Mouse (Mus musculus): ENCODE data around the gene Syt8. TPM values are rescaled to one million over a fixed set of nuclear protein-coding genes. Genes with fewer than 3 reads are reported as not detected.
"Not testable (repeated sequence)": the region's sequence is repeated elsewhere in the genome, so short reads cannot be mapped to it uniquely, and the experiment has no call there.

The Syt8 gene
- polyA plus RNA-seq, 1 experiment from 2014 or later, result 0.32 TPM

DNA sequence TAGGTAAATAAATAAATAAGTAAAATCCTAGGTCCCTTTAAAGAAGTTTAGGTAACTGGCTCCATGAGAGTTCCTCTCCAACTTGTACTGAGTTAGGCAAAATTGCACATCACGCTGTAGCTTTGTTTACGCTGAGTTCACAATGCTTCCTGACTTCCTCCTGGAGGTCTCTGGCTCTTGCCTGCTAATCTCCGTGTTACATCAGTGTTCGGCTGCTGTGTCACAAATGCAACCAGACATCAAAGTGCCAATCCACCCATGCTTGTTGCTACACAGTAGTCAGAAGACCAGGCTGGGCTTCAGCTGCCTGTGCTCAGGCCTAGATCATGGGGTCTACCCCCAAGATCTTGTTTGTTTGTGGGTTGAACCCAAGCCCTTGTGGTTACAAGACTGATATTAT is 31.1 kb upstream of the Syt8 start:
- no peak overlapping the region for H3K4me2 ChIP-seq (ENCODE audit: low read depth, low read length)

GRCm38 (mm10) chr7:142405134-142405533 is 29.5 kb upstream of the Syt8 start:
- not testable (repeated sequence) for H3K4me2 ChIP-seq (ENCODE audit: low read depth, low read length); ATAC-seq (replicated peaks; ENCODE audit: extremely low read depth, insufficient read depth, low FRiP score); H3K4me3 ChIP-seq (ENCODE audit: low read length); H3K27ac ChIP-seq (ENCODE audit: low read length); H3K4me1 ChIP-seq (ENCODE audit: control insufficient read depth, insufficient read depth, low read length); H3K9me3 ChIP-seq (replicated peaks; ENCODE audit: control insufficient read depth, low read length); H3K36me3 ChIP-seq (ENCODE audit: control insufficient read depth, insufficient read depth); H3K27me3 ChIP-seq (ENCODE audit: control insufficient read depth, insufficient read depth, low read length); H3K9ac ChIP-seq (ENCODE audit: low read length)
- 90% methylated on average over 5 of the region's 5 CpGs for WGBS

More for the DNA sequence above, 31.1 kb upstream of the Syt8 start:
- Histone ChIP-seq H3K27me3 (ENCODE audit: control insufficient read depth, insufficient read depth, low read length) (no peaks in the 10 kb centered on the region), H3K9me3 (replicated peaks; ENCODE audit: control insufficient read depth, low read length) (no peaks in the 10 kb centered on the region), H3K4me1 (ENCODE audit: control insufficient read depth, insufficient read depth, low read length) (peaks cover 2% of the 10 kb centered on the region; the same call in 1 of the 2 replicates), H3K4me3 (ENCODE audit: low read length) (no peak overlapping the region), H3K27ac (ENCODE audit: low read length) (no peak overlapping the region), H3K9ac (ENCODE audit: low read length) (no peak overlapping the region), H3K36me3 (ENCODE audit: control insufficient read depth, insufficient read depth) (no peaks in the 10 kb centered on the region)
- ATAC-seq (replicated peaks; ENCODE audit: extremely low read depth, insufficient read depth, low FRiP score), result no peak
- 57% methylated on average over 4 of the region's 4 CpGs for WGBS

- ATAC-seq (replicated peaks; ENCODE audit: extremely low read depth, insufficient read depth, low FRiP score), result no peak
- H3K9ac ChIP-seq (ENCODE audit: low read length), result no peak overlapping the region
Measured at GRCm38 (mm10) chr7:142407935-142408334, 26.7 kb upstream of the Syt8 start.

GRCm38 (mm10) chr7:142408686-142409085 is 26.0 kb upstream of the Syt8 start:
- Histone ChIP-seq H3K27ac (ENCODE audit: low read length) (no peak overlapping the region), H3K9me3 (replicated peaks; ENCODE audit: control insufficient read depth, low read length) (peaks cover 3% of the 10 kb centered on the region; the same call in 1 of the 2 replicates), H3K36me3 (ENCODE audit: control insufficient read depth, insufficient read depth) (no peaks in the 10 kb centered on the region), H3K9ac (ENCODE audit: low read length) (no peak overlapping the region), H3K4me1 (ENCODE audit: control insufficient read depth, insufficient read depth, low read length) (no peaks in the 10 kb centered on the region), H3K4me3 (ENCODE audit: low read length) (no peak overlapping the region), H3K4me2 (ENCODE audit: low read depth, low read length) (no peak overlapping the region), H3K27me3 (ENCODE audit: control insufficient read depth, insufficient read depth, low read length) (no peaks in the 10 kb centered on the region)
- no peak for ATAC-seq (replicated peaks; ENCODE audit: extremely low read depth, insufficient read depth, low FRiP score)
- 87% methylated on average over 8 of the region's 8 CpGs for WGBS

More at GRCm38 (mm10) chr7:142407935-142408334, 26.7 kb upstream of the Syt8 start:
- no peak overlapping the region for H3K4me2 ChIP-seq (ENCODE audit: low read depth, low read length)
- no peaks in the 10 kb centered on the region for H3K27me3 ChIP-seq (ENCODE audit: control insufficient read depth, insufficient read depth, low read length)
- 51% methylated on average over 4 of the region's 4 CpGs for WGBS
- no peak overlapping the region for H3K4me3 ChIP-seq (ENCODE audit: low read length)
- H3K36me3 ChIP-seq (ENCODE audit: control insufficient read depth, insufficient read depth), result no peaks in the 10 kb centered on the region
- no peak overlapping the region for H3K27ac ChIP-seq (ENCODE audit: low read length)
- H3K9me3 ChIP-seq (replicated peaks; ENCODE audit: control insufficient read depth, low read length), result peaks cover 3% of the 10 kb centered on the region; the same call in 1 of the 2 replicates
- H3K4me1 ChIP-seq (ENCODE audit: control insufficient read depth, insufficient read depth, low read length), result no peaks in the 10 kb centered on the region

- no peaks in the 10 kb centered on the region for H3K36me3 ChIP-seq (ENCODE audit: control insufficient read depth, insufficient read depth)
- no peak overlapping the region for H3K4me3 ChIP-seq (ENCODE audit: low read length)
- H3K9ac ChIP-seq (ENCODE audit: low read length), result no peak overlapping the region
- no peaks in the 10 kb centered on the region for H3K27me3 ChIP-seq (ENCODE audit: control insufficient read depth, insufficient read depth, low read length)
- peaks cover 3% of the 10 kb centered on the region; the same call in 1 of the 2 replicates for H3K9me3 ChIP-seq (replicated peaks; ENCODE audit: control insufficient read depth, low read length)
- H3K27ac ChIP-seq (ENCODE audit: low read length), result no peak overlapping the region
- 70% methylated on average over 3 of the region's 3 CpGs for WGBS
- ATAC-seq (replicated peaks; ENCODE audit: extremely low read depth, insufficient read depth, low FRiP score), result no peak
- H3K4me2 ChIP-seq (ENCODE audit: low read depth, low read length), result no peak overlapping the region
- H3K4me1 ChIP-seq (ENCODE audit: control insufficient read depth, insufficient read depth, low read length), result no peaks in the 10 kb centered on the region
Measured at GRCm38 (mm10) chr7:142409603-142410002, 25.0 kb upstream of the Syt8 start.

- 72% methylated on average over 6 of the region's 6 CpGs for WGBS
- no peak for ATAC-seq (replicated peaks; ENCODE audit: extremely low read depth, insufficient read depth, low FRiP score)
- H3K4me2 ChIP-seq (ENCODE audit: low read depth, low read length), result no peak overlapping the region
- peaks cover 3% of the 10 kb centered on the region; the same call in 1 of the 2 replicates for H3K9me3 ChIP-seq (replicated peaks; ENCODE audit: control insufficient read depth, low read length)
- no peak overlapping the region for H3K9ac ChIP-seq (ENCODE audit: low read length)
- no peaks in the 10 kb centered on the region for H3K4me1 ChIP-seq (ENCODE audit: control insufficient read depth, insufficient read depth, low read length)
- no peak overlapping the region for H3K27ac ChIP-seq (ENCODE audit: low read length)
- H3K36me3 ChIP-seq (ENCODE audit: control insufficient read depth, insufficient read depth), result no peaks in the 10 kb centered on the region
- H3K27me3 ChIP-seq (ENCODE audit: control insufficient read depth, insufficient read depth, low read length), result no peaks in the 10 kb centered on the region
- no peak overlapping the region for H3K4me3 ChIP-seq (ENCODE audit: low read length)
Measured at GRCm38 (mm10) chr7:142413285-142413684, 21.4 kb upstream of the Syt8 start.

GRCm38 (mm10) chr7:142415314-142415713 is 19.3 kb upstream of the Syt8 start:
- Histone ChIP-seq H3K27me3 (ENCODE audit: control insufficient read depth, insufficient read depth, low read length) (no peaks in the 10 kb centered on the region), H3K36me3 (ENCODE audit: control insufficient read depth, insufficient read depth) (no peaks in the 10 kb centered on the region), H3K9ac (ENCODE audit: low read length) (no peak overlapping the region), H3K4me3 (ENCODE audit: low read length) (no peak overlapping the region), H3K9me3 (replicated peaks; ENCODE audit: control insufficient read depth, low read length) (peaks cover 3% of the 10 kb centered on the region; the same call in 1 of the 2 replicates), H3K4me2 (ENCODE audit: low read depth, low read length) (no peak overlapping the region), H3K4me1 (ENCODE audit: control insufficient read depth, insufficient read depth, low read length) (no peaks in the 10 kb centered on the region), H3K27ac (ENCODE audit: low read length) (no peak overlapping the region)
- ATAC-seq (replicated peaks; ENCODE audit: extremely low read depth, insufficient read depth, low FRiP score), result no peak
- 50% methylated on average over 4 of the region's 4 CpGs for WGBS

DNA sequence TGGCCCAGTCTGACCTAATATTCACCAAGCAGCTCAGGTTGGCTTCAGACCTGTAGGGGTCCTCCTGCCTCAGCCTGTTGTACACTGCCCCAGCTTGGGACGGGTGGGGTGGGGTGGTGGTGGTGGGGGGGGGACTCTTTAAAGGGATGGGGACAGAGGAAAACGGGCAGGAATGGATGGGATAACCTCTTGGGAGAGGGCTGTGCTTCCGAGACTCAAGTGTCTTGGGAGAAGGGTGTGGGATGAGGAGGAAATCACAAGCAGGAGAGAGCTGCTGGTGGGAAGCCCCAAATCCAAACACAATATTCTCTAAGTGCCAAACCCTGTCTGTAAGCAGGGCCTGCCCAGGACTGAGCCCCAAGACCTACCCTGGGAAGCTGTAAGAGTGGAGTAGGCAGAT is 18.4 kb upstream of the Syt8 start:
- ATAC-seq (replicated peaks; ENCODE audit: extremely low read depth, insufficient read depth, low FRiP score), result no peak
- WGBS, result 62% methylated on average over 3 of the region's 3 CpGs

DNA sequence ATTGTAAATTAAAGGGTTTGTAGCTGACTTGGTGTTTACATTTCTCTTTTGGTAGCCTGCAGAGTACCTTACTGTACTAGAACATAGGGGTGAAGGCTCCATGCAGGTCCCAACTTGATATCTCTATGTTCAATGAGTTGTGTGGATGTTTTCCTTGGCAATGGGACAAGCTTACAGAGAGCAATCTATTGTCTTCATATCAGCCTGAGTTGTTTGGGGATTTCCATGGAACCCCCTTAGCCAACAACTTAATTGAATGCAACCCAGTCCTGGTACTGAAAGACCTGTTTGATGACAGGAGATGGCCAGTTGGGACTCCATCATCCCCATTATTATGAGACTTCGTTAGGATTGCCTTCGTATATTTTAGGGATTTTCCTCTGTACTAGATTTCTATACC is 16.6 kb upstream of the Syt8 start:
- no peak overlapping the region for H3K4me2 ChIP-seq (ENCODE audit: low read depth, low read length)
- H3K4me1 ChIP-seq (ENCODE audit: control insufficient read depth, insufficient read depth, low read length), result no peaks in the 10 kb centered on the region
- H3K27ac ChIP-seq (ENCODE audit: low read length), result no peak overlapping the region
- H3K9ac ChIP-seq (ENCODE audit: low read length), result no peak overlapping the region
- H3K9me3 ChIP-seq (replicated peaks; ENCODE audit: control insufficient read depth, low read length), result no peaks in the 10 kb centered on the region
- ATAC-seq (replicated peaks; ENCODE audit: extremely low read depth, insufficient read depth, low FRiP score), result peak; percentile 45; the same call in 1 of the 2 replicates
- no peaks in the 10 kb centered on the region for H3K27me3 ChIP-seq (ENCODE audit: control insufficient read depth, insufficient read depth, low read length)
- WGBS, result 73% methylated on average over 2 of the region's 2 CpGs
- H3K36me3 ChIP-seq (ENCODE audit: control insufficient read depth, insufficient read depth), result no peaks in the 10 kb centered on the region
- H3K4me3 ChIP-seq (ENCODE audit: low read length), result no peak overlapping the region

More for the DNA sequence above, 18.4 kb upstream of the Syt8 start:
- Histone ChIP-seq H3K27ac (ENCODE audit: low read length) (no peak overlapping the region), H3K4me3 (ENCODE audit: low read length) (no peak overlapping the region), H3K36me3 (ENCODE audit: control insufficient read depth, insufficient read depth) (no peaks in the 10 kb centered on the region), H3K27me3 (ENCODE audit: control insufficient read depth, insufficient read depth, low read length) (no peaks in the 10 kb centered on the region), H3K4me2 (ENCODE audit: low read depth, low read length) (no peak overlapping the region), H3K9ac (ENCODE audit: low read length) (no peak overlapping the region), H3K9me3 (replicated peaks; ENCODE audit: control insufficient read depth, low read length) (no peaks in the 10 kb centered on the region), H3K4me1 (ENCODE audit: control insufficient read depth, insufficient read depth, low read length) (no peaks in the 10 kb centered on the region)
